Mouse (Mus musculus) embryonic facial prominence, embryonic 12.5 days (tissue): ENCODE measurements at regions not wholly inside any gene's neighbourhood (a gene's known extent, or its start where the extent isn't known, plus 50 kb on each side); places are given as distances from the start of the nearest gene placed in this dataset.

Experiments used
- ATAC-seq: fragments of 200-750 bp; cut with Nextera tagmentation; 2 replicates; pipeline ENCODE4 v1.8.0; 2017; ENCODE audit not compliant: insufficient number of reproducible peaks, insufficient read depth, low FRiP score, low TSS enrichment
- H3K27ac ChIP-seq: fragments of 300-500 bp; sonication (generic); 2 replicates; pipeline ENCODE4 v1.5.1; 2016; ENCODE audit warnings: mild to moderate bottlenecking
- H3K27me3 ChIP-seq: fragments of 300-500 bp; sonication (generic); 2 replicates; pipeline ENCODE4 v1.6.1; 2016; ENCODE audit warnings: mild to moderate bottlenecking, moderate library complexity
- H3K36me3 ChIP-seq: fragments of 300-500 bp; sonication (generic); 2 replicates; pipeline ENCODE4 v1.6.1; 2016; ENCODE audit warnings: mild to moderate bottlenecking
- H3K4me1 ChIP-seq: fragments of 300-500 bp; sonication (generic); 2 replicates; pipeline ENCODE4 v1.6.1; 2016
- H3K4me2 ChIP-seq: fragments of 300-500 bp; sonication (generic); replicated peaks from 2 replicates; pipeline ENCODE4 v1.6.1; 2016; ENCODE audit warnings: mild to moderate bottlenecking, moderate library complexity
- H3K4me3 ChIP-seq: fragments of 300-500 bp; sonication (generic); 2 replicates; pipeline ENCODE4 v1.5.1; 2016; ENCODE audit warnings: mild to moderate bottlenecking
- H3K9ac ChIP-seq: fragments of 300-500 bp; sonication (generic); 2 replicates; pipeline ENCODE4 v1.6.1; 2016; ENCODE audit warnings: mild to moderate bottlenecking, moderate library complexity
- H3K9me3 ChIP-seq: fragments of 300-500 bp; sonication (generic); 2 replicates; pipeline ENCODE4 v1.6.1; 2016; ENCODE audit warnings: mild to moderate bottlenecking, moderate library complexity
- WGBS: fragments of 180-500 bp; shearing (Covaris S2); methylation state at CpG from one replicate; pipeline ENCODE4 v1.1.7; 2016; 5-methylcytosine and 5-hydroxymethylcytosine counted together

GRCm38 (mm10) chr15:70644447-70645202 lies 3189.7 kb upstream of the Gm6569 start:
- H3K36me3 ChIP-seq, result no peaks in the 10 kb centered on the region
- H3K27ac ChIP-seq, result no peak overlapping the region
- no peak overlapping the region for H3K4me2 ChIP-seq
- no peaks in the 10 kb centered on the region for H3K4me1 ChIP-seq
- no peak for ATAC-seq
- no peaks in the 10 kb centered on the region for H3K9me3 ChIP-seq
- H3K4me3 ChIP-seq, result no peak overlapping the region
- no peaks in the 10 kb centered on the region for H3K27me3 ChIP-seq
- H3K9ac ChIP-seq, result no peak overlapping the region

- Histone ChIP-seq H3K4me2 (no peak overlapping the region), H3K27me3 (no peaks in the 10 kb centered on the region), H3K4me3 (no peak overlapping the region), H3K9me3 (no peaks in the 10 kb centered on the region), H3K36me3 (no peaks in the 10 kb centered on the region), H3K4me1 (no peaks in the 10 kb centered on the region), H3K9ac (no peak overlapping the region), H3K27ac (no peak overlapping the region)
- 88% methylated on average over 1 of the region's 1 CpGs for WGBS
- ATAC-seq, result no peak
Observed at GRCm38 (mm10) chr15:70675549-70675948, 3158.8 kb upstream of the Gm6569 start.

- H3K9ac ChIP-seq, result no peak overlapping the region
- no peak overlapping the region for H3K27ac ChIP-seq
- no peak overlapping the region for H3K4me3 ChIP-seq
- H3K9me3 ChIP-seq, result no peaks in the 10 kb centered on the region
- no peaks in the 10 kb centered on the region for H3K4me1 ChIP-seq
- H3K36me3 ChIP-seq, result no peaks in the 10 kb centered on the region
- no peaks in the 10 kb centered on the region for H3K27me3 ChIP-seq
- 74% methylated on average over 2 of the region's 2 CpGs for WGBS
- H3K4me2 ChIP-seq, result no peak overlapping the region
- no peak for ATAC-seq
Observed at GRCm38 (mm10) chr15:70704547-70704946, 3129.8 kb upstream of the Gm6569 start.

- peaks cover 2% of the 10 kb centered on the region; the same call in 1 of the 2 replicates for H3K4me1 ChIP-seq
- ATAC-seq, result no peak
- H3K27me3 ChIP-seq, result no peaks in the 10 kb centered on the region
- no peak overlapping the region for H3K4me2 ChIP-seq
- no peak overlapping the region for H3K9ac ChIP-seq
- no peak overlapping the region for H3K4me3 ChIP-seq
- no peak overlapping the region for H3K27ac ChIP-seq
- no peaks in the 10 kb centered on the region for H3K36me3 ChIP-seq
- no peaks in the 10 kb centered on the region for H3K9me3 ChIP-seq
Observed at GRCm38 (mm10) chr15:70713736-70714135, 3120.6 kb upstream of the Gm6569 start.

- WGBS, result 87% methylated on average over 1 of the region's 1 CpGs
- no peaks in the 10 kb centered on the region for H3K9me3 ChIP-seq
- H3K9ac ChIP-seq, result no peak overlapping the region
- no peaks in the 10 kb centered on the region for H3K27me3 ChIP-seq
- no peaks in the 10 kb centered on the region for H3K36me3 ChIP-seq
- H3K27ac ChIP-seq, result no peak overlapping the region
- ATAC-seq, result no peak
- H3K4me1 ChIP-seq, result no peaks in the 10 kb centered on the region
- H3K4me2 ChIP-seq, result no peak overlapping the region
- no peak overlapping the region for H3K4me3 ChIP-seq
Observed at GRCm38 (mm10) chr15:70727361-70727885, 3106.9 kb upstream of the Gm6569 start.

GRCm38 (mm10) chr15:70727956-70728355 lies 3106.4 kb upstream of the Gm6569 start:
- Histone ChIP-seq H3K36me3 (no peaks in the 10 kb centered on the region), H3K4me1 (no peaks in the 10 kb centered on the region), H3K4me2 (no peak overlapping the region), H3K9me3 (no peaks in the 10 kb centered on the region), H3K9ac (no peak overlapping the region), H3K27me3 (no peaks in the 10 kb centered on the region), H3K4me3 (no peak overlapping the region), H3K27ac (no peak overlapping the region)
- WGBS, result 80% methylated on average over 1 of the region's 1 CpGs
- no peak for ATAC-seq

DNA sequence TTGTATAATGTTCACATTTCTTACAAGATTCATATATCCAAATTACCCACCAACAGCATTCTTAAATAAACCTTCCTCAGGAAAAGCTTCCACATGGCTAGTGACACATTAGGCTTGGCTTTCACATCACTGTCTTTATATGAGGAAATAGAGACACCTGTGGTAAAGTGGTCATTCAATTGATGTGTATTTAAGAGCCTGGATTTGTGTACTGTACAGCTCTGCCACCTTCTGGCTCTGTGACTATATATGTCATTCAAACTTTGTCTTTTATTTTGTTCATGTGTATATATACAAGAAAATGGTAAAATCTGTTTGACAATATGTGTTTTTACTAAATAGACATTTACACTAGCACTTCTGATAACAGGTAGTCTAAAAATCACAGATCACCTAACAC lies 3090.1 kb upstream of the Gm6569 start:
- H3K4me1 ChIP-seq, result no peaks in the 10 kb centered on the region
- H3K4me3 ChIP-seq, result no peak overlapping the region
- no peaks in the 10 kb centered on the region for H3K36me3 ChIP-seq
- no peak overlapping the region for H3K4me2 ChIP-seq
- no peak overlapping the region for H3K9ac ChIP-seq
- no peak overlapping the region for H3K27ac ChIP-seq
- no peaks in the 10 kb centered on the region for H3K9me3 ChIP-seq
- no peak for ATAC-seq
- H3K27me3 ChIP-seq, result no peaks in the 10 kb centered on the region

DNA sequence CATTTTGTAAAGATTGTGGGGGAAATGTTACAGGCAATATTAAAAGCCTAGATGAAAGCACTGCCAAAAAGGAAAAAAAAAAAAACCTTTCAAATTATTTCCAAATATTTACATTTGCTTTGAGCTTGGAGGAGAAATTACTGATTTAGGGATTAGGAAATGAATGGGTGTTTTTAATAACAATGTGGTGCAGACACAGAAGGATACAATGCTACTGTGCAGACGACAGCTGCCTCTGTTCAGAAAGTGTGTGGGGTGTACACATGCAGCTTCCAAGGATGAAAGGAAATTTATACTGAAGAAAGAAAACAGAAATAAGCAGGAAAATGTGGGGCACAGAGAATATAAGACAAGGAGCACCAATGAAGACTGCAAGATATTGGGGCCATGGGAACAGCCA lies 3070.3 kb upstream of the Gm6569 start:
- H3K9ac ChIP-seq, result no peak overlapping the region
- H3K4me3 ChIP-seq, result no peak overlapping the region
- no peak overlapping the region for H3K4me2 ChIP-seq
- H3K4me1 ChIP-seq, result no peaks in the 10 kb centered on the region
- WGBS, result 37% methylated on average over 1 of the region's 1 CpGs
- ATAC-seq, result no peak
- H3K27ac ChIP-seq, result no peak overlapping the region
- no peaks in the 10 kb centered on the region for H3K9me3 ChIP-seq
- no peaks in the 10 kb centered on the region for H3K36me3 ChIP-seq
- no peaks in the 10 kb centered on the region for H3K27me3 ChIP-seq

DNA sequence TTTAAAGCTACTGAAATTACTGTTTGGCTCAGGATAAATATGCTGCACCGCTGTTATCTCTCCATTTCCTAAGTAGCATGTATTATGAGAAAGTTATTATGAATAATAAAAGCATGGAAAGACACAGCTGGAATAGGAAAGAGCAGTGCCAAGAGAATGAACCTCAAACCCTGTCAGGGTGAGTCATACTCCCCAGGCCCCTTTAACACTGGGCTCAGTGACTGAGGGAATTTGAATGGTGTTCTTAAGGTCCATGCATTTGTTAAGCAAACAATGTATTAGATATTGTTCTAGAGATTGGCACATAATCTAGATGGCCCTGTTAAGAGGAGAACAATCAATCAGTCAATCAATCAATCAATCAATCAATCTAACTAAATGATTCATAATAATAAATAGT lies 3069.8 kb upstream of the Gm6569 start:
- Histone ChIP-seq H3K36me3 (no peaks in the 10 kb centered on the region), H3K4me3 (no peak overlapping the region), H3K4me2 (no peak overlapping the region), H3K9me3 (no peaks in the 10 kb centered on the region), H3K27ac (no peak overlapping the region), H3K4me1 (no peaks in the 10 kb centered on the region), H3K27me3 (no peaks in the 10 kb centered on the region), H3K9ac (no peak overlapping the region)
- WGBS, result 58% methylated on average over 1 of the region's 1 CpGs
- no peak for ATAC-seq

DNA sequence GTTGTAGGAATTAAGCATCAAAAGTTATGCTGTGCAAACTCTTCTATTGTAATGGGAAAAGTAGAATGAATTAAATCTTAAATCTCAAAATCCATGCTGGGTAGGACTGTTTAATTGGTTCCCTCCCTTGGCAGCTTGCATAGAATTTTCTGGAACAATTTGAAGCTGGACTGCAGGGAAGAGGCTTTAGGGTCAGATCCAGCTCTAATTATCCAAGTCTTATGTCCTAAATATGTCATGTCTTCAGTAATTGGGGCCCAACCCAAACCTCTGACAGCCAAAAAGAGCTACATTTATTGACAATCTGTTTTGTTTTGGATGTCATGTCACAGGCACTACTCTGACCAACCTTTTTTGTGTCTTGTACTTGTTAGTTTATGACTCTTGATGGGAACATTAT lies 3068.9 kb upstream of the Gm6569 start:
- no peak overlapping the region for H3K4me2 ChIP-seq
- H3K27ac ChIP-seq, result no peak overlapping the region
- no peaks in the 10 kb centered on the region for H3K9me3 ChIP-seq
- no peak overlapping the region for H3K9ac ChIP-seq
- H3K4me3 ChIP-seq, result no peak overlapping the region
- H3K4me1 ChIP-seq, result no peaks in the 10 kb centered on the region
- ATAC-seq, result no peak
- no peaks in the 10 kb centered on the region for H3K36me3 ChIP-seq
- H3K27me3 ChIP-seq, result no peaks in the 10 kb centered on the region
